Mouse (Mus musculus) inflammation-experienced regulatory T-cells, adult 16 weeks (primary cell): Measurements from ENCODE around the gene Cel. TPM values are rescaled to one million over a fixed set of nuclear protein-coding genes. Genes with fewer than 3 reads are reported as not detected.

Experiments
- polyA plus RNA-seq: library from polyadenylated mRNA; unstranded; fragments of 100-300 nt; shearing (Covaris generic); gene quantifications from one replicate; pipeline ENCODE4 v1.2.1, GENCODE M21; 2017

Cel gene
- polyA plus RNA-seq, result not detected

GRCm38 (mm10) chr2:28563303-28563702, at the start of gene Cel:
Cel (minus strand) TSS chr2:28563403.

GRCm38 (mm10) chr2:28583651-28584050, 20.4 kb upstream of the Cel start, which contains the start of gene Gtf3c5:
Gtf3c5 (minus strand) TSS chr2:28583751.

DNA sequence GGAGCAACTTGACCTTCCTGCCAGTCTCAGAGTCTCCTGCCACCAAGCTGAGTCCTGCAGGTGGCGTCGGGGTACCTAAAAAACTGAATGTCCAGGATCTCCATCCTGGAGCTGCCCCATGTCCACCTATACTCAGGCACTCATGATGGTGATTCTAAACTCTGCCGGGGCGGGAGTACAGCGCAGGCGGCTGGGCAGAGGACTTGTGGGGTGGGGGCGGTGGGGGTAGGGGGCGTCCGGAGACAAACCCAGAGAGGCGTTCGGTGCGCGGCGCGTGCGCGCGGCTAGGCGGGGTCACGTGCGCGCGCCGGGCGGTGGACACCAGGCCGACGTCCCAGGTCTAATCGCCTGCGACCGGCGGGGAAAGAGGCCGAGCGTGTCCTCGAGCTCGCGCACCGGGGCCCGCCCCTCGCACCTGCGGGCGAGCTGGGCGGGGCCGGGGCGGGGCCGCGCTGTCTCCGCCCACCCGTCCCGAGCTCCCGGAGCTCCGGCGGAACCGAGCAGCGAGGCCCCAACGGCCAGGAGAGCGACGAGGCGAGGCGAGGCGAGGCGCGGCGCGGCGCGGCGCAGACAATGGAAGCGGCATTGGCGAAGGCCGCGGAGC, 50.3 kb downstream of the Cel start, which contains the start of gene Ralgds:
Gene Ralgds, plus strand, starts transcription at position 328 of the 604 bp plus-strand sequence.

DNA sequence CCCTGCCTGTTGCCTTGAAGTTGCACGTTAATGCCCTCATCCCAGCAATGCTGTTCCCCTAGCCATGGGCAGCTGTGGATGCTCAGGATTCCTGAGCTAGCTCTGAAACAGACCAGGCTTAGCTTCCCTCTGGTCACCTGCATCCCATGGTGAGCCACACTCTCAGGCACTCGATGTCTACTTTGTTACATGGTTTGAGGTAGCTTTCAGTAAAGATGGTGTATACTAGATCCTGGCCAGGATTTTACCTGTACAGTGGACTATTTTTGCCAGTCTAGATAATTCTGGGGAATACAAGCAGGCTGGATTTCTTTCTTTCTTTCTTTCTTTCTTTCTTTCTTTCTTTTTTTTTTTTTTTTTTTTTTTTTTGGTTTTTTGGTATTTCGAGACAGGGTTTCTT, 57.4 kb downstream of the Cel start, which contains the start of gene Gm10134:
Gene Gm10134, plus strand, starts transcription at position 301 of the 400 bp plus-strand sequence.

Other genes starting within 250 kb of the Cel start
- gene Ppp1r26, start 116.6 kb downstream of the Cel start, polyA plus RNA-seq, result 0.09 TPM
- not detected for gene 1700007K13Rik, start 97.1 kb downstream of the Cel start, polyA plus RNA-seq
- 39.9 TPM for gene Mrps2, start 95.3 kb downstream of the Cel start, polyA plus RNA-seq
- not detected for gene Gbgt1, start 66.5 kb downstream of the Cel start, polyA plus RNA-seq
- gene Gm10134, start 57.3 kb downstream of the Cel start, polyA plus RNA-seq, result not detected
- 7.2 TPM for gene Ralgds, start 50.3 kb downstream of the Cel start, polyA plus RNA-seq
- gene Gtf3c5, start 20.3 kb upstream of the Cel start, polyA plus RNA-seq, result 32.6 TPM
- gene Gfi1b, start 58.6 kb upstream of the Cel start, polyA plus RNA-seq, result not detected
- 41.6 TPM for gene Tsc1, start 77.8 kb upstream of the Cel start, polyA plus RNA-seq
- gene Spaca9, start 136.3 kb upstream of the Cel start, polyA plus RNA-seq, result not detected
- gene Ak8, start 136.8 kb upstream of the Cel start, polyA plus RNA-seq, result not detected